Mouse (Mus musculus) leukemia stem cell, adult 10-12 weeks (primary cell): ENCODE data around the gene Nebl. TPM values are rescaled to one million over a fixed set of nuclear protein-coding genes. Genes with fewer than 3 reads are reported as not detected.

Source experiments
- polyA plus RNA-seq: library from polyadenylated mRNA; stranded (reverse); fragments of >175 nt; gene quantifications from 2 replicates; pipeline ENCODE4 v1.2.3, GENCODE M21; 2012; ENCODE audit warnings: low replicate concordance

Gene Nebl
- polyA plus RNA-seq, result 0.07 TPM in 1 of 2 replicates, not detected in the other

DNA sequence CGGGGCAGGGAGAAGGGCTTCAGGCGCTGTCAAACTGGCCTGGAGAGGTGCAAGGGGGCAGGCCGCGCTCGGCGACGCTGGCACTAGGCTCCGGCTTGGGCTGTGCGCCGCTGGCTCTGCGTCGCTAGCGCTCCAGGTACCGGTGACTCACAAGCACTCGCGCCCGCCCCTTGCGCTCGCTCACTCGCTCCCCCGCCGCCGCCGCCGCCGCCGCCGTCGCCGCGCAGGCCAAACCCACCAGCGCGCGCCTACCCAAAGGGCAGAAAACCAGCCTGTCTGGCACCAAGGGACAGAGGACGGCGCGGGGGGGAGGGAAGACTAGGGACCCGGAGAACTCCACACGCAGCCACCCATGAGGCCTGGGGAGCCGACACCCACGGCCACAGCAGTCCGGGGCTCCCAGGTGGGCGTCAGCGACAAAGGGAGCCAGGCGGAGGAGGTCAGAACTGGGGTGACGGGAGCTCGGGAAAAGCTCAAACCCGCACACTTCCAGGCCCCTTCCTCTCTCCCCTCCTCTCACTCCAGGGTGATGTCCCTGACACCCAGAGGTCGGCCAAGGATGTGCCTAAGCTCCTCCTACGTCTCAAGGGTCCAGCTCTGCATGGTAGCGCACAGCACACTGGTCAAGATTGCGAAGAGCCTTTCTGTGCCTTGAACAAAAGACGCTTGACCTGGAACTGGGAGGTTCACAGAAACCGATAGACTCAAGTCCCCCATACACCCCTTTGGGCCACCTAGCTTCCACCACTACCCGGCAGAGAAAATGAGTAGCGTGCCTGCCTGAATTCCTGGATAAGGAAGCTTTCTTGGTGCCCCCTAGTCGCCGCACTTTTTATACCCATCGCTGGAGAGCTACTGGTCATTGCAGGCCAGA lies at the start of gene Nebl:
Gene Nebl (minus strand): TSS at position 508 of the 874 bp plus-strand sequence.

